Mouse (Mus musculus): ENCODE measurements around the gene Colq. TPM values are rescaled to one million over a fixed set of nuclear protein-coding genes. Genes with fewer than 3 reads are reported as not detected.
"Not testable (repeated sequence)": the region's sequence is repeated elsewhere in the genome, so short reads cannot be mapped to it uniquely, and the experiment has no call there.

Gene Colq
- polyA plus RNA-seq, 1 experiment from 2014 or later = 3.5 TPM

DNA sequence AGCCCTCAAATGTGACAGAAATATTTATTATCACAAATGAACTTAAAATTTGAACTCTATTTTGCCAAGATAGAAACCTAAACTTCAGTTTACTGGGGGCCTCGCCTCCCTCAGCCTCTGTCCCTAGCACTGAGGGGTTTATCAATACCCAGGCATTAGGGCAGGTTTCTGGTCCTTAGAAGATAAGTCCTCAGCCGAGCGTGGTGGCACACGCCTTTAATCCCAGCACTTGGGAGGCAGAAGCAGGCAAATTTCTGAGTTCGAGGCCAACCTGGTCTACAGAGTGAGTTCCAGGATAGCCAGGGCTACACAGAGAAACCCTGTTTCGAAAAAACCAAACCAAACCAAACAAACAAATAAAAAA, 11.5 kb upstream of the Colq start:
- not testable (repeated sequence) for H3K27ac ChIP-seq (replicated peaks)

DNA sequence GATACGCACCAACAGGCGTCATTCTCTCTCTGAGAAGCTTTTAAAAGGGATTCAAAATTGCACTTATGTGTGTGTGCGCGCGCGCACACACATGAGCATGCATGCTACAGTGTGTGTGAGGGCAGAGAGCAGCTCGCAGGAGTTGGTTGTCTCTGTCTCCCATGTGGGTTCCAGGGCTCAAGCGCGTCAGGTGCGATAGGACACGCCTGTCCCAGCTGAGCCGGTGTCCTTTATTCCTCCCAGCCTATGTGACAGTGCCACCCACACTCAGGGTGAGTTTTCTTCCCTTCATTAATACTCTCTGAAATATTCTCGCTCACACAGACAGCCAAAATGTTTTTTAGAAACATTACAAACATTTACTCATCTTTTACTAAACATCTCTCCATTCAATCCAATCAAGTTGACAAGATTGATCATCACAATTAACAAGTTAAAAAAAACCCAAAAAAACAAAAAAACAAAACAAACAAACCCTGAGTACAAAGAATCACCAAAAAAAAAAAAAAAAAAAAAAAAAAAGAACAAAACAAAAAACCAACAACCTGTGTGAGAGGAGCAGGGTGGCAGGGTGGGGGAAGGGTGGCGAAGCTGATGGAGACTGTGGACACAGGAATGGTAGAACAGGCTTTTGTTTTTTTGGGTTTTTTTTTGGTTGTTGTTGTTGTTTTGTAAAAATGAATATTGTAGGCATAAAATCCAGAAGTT, 10.9 kb upstream of the Colq start:
- H3K9me3 ChIP-seq (replicated peaks) = no peaks in the 10 kb centered on the region

More for the DNA sequence above, 11.5 kb upstream of the Colq start:
- not testable (repeated sequence) for H3K27me3 ChIP-seq; H3K9ac ChIP-seq; H3K9me3 ChIP-seq (replicated peaks); H3K36me3 ChIP-seq; H3K4me1 ChIP-seq; H3K4me2 ChIP-seq (replicated peaks); ATAC-seq (ENCODE audit: insufficient number of reproducible peaks, low FRiP score, low TSS enrichment, low read depth); H3K4me3 ChIP-seq (replicated peaks)
- 83% methylated on average over 6 of the region's 6 CpGs for WGBS

DNA sequence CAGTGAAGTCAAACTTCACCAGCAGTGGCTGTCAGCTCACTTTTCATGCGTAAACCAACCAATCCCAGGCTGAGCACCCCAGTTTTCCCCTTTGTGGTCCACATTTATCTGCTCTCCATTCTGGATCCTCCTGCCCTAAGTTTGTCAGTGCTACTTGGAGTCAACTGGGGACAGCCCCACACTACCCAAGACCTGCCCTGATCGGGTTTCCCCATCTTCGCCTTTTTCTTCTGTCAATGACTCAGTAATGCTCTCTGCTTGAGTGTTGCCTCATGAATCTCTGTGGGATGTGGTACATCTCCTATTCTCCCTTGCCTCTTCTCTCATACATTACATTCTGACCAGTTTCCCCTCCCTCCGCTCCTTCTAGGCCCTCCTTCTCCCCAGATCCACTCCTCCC, 6.3 kb upstream of the Colq start:
- H3K4me2 ChIP-seq (replicated peaks) = no peak overlapping the region
- H3K9ac ChIP-seq = no peak overlapping the region
- no peaks in the 10 kb centered on the region for H3K4me1 ChIP-seq
- no peaks in the 10 kb centered on the region for H3K9me3 ChIP-seq (replicated peaks)
- no peak overlapping the region for H3K4me3 ChIP-seq (replicated peaks)
- no peak overlapping the region for H3K27ac ChIP-seq (replicated peaks)
- no peaks in the 10 kb centered on the region for H3K36me3 ChIP-seq
- no peaks in the 10 kb centered on the region for H3K27me3 ChIP-seq
- no peak for ATAC-seq (ENCODE audit: insufficient number of reproducible peaks, low FRiP score, low TSS enrichment, low read depth)
- WGBS = 94% methylated on average over 4 of the region's 4 CpGs

More for the DNA sequence above, 10.9 kb upstream of the Colq start:
- Histone ChIP-seq H3K4me2 (replicated peaks) (no peak overlapping the region), H3K4me1 (no peaks in the 10 kb centered on the region), H3K9ac (no peak overlapping the region), H3K27me3 (no peaks in the 10 kb centered on the region), H3K36me3 (no peaks in the 10 kb centered on the region), H3K27ac (replicated peaks) (no peak overlapping the region), H3K4me3 (replicated peaks) (no peak overlapping the region)
- ATAC-seq (ENCODE audit: insufficient number of reproducible peaks, low FRiP score, low TSS enrichment, low read depth) = no peak
- 88% methylated on average over 14 of the region's 14 CpGs for whole genome bisulfite sequencing

DNA sequence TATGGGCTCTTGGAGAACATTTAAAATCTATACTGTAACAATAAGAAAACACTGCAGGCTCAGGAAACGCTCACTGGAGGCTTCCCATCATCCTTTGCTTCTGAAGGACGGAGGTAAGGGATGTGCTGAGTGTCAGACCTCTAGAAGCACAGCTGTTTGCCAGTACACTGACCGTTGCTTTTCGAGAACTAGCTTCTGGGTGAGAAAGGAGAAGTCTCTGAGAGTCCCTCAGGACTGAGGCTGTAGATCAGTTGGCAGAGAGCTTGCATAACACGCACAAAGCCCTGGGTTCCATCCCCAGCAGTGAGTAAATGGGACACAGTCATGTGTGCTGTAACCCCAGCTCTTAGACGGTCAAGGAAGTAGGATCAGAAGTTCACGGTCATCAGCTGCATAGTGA, 5.3 kb upstream of the Colq start:
- H3K27ac ChIP-seq (replicated peaks) = no peak overlapping the region
- H3K4me2 ChIP-seq (replicated peaks) = no peak overlapping the region
- ATAC-seq (ENCODE audit: insufficient number of reproducible peaks, low FRiP score, low TSS enrichment, low read depth) = no peak
- H3K4me3 ChIP-seq (replicated peaks) = no peak overlapping the region
- H3K9ac ChIP-seq = no peak overlapping the region
- H3K36me3 ChIP-seq = no peaks in the 10 kb centered on the region
- no peaks in the 10 kb centered on the region for H3K4me1 ChIP-seq
- no peaks in the 10 kb centered on the region for H3K9me3 ChIP-seq (replicated peaks)
- no peaks in the 10 kb centered on the region for H3K27me3 ChIP-seq
- 71% methylated on average over 7 of the region's 7 CpGs for WGBS

DNA sequence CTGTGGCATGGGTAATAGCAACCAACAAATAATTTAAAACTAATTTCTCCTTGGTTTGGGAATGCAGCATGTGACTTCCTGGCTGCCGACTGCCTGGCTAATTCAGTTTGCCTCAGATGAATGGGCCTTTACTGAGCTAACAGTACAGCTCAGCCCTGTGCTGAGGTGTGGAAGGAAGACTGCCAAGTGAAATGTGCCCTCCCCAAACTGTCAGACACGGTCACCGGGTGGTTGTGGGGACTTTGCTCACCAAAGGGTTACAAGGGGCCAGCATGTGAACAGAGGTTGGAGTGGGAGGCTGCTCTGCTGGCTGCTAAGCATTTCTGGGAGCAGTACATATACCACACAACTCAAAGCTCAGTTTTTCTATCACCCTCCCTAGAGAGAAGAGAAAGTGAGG, 3.5 kb upstream of the Colq start:
- Histone ChIP-seq H3K4me3 (replicated peaks) (no peak overlapping the region), H3K9me3 (replicated peaks) (no peaks in the 10 kb centered on the region), H3K9ac (no peak overlapping the region), H3K27ac (replicated peaks) (no peak overlapping the region), H3K4me1 (no peaks in the 10 kb centered on the region), H3K36me3 (no peaks in the 10 kb centered on the region), H3K27me3 (no peaks in the 10 kb centered on the region), H3K4me2 (replicated peaks) (no peak overlapping the region)
- ATAC-seq (ENCODE audit: insufficient number of reproducible peaks, low FRiP score, low TSS enrichment, low read depth) = peak; percentile 51
- 63% methylated on average over 3 of the region's 3 CpGs for WGBS

DNA sequence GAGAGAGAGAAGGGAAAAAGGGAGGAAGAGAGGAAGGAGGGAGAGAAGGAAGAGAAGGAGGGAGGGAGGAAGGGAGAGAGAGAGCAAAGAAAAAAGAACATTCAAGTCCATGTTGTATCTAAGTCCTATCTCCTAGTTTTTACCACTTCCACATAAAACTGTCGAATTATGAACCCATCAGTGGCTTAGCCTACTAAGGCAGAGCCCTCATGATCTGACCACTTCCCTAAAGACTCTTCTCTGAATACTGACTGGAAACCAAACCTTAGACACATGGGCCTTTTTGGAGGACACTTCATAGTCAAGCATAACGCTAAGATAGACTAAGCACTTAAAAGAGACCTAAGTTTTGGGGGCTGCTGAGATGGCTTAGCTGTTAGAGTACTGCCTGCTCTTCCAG, 1.9 kb upstream of the Colq start:
- H3K9ac ChIP-seq = no peak overlapping the region
- 65% methylated on average over 2 of the region's 2 CpGs for WGBS
- no peak overlapping the region for H3K27ac ChIP-seq (replicated peaks)
- no peaks in the 10 kb centered on the region for H3K4me1 ChIP-seq
- no peaks in the 10 kb centered on the region for H3K9me3 ChIP-seq (replicated peaks)
- no peaks in the 10 kb centered on the region for H3K27me3 ChIP-seq
- H3K4me3 ChIP-seq (replicated peaks) = no peak overlapping the region
- no peak for ATAC-seq (ENCODE audit: insufficient number of reproducible peaks, low FRiP score, low TSS enrichment, low read depth)
- no peak overlapping the region for H3K4me2 ChIP-seq (replicated peaks)
- H3K36me3 ChIP-seq = no peaks in the 10 kb centered on the region

DNA sequence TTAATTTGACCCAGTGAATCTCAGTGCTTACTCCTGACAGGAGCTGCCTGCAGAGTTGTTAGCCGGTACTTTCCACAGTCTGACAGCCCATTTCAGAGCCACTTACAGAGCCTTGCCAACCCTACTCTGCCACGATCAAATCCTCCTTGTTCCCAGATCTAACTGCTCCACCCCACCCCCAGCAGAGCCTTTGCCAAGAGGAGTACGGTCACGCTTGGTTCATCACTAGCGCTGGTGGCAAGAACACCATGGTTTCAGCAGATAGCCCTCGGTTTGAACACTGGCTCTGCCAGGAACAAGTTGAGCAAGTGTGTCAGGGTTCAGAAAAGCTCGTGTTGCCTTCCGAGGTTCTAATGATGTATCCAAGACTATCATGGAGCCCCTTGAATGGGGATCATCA, 4.7 kb downstream of the Colq start:
- no peak overlapping the region for H3K4me2 ChIP-seq (replicated peaks)
- no peak for ATAC-seq (ENCODE audit: insufficient number of reproducible peaks, low FRiP score, low TSS enrichment, low read depth)
- no peaks in the 10 kb centered on the region for H3K4me1 ChIP-seq
- WGBS = 75% methylated on average over 8 of the region's 8 CpGs
- H3K27ac ChIP-seq (replicated peaks) = no peak overlapping the region
- no peaks in the 10 kb centered on the region for H3K9me3 ChIP-seq (replicated peaks)
- H3K9ac ChIP-seq = no peak overlapping the region
- no peaks in the 10 kb centered on the region for H3K36me3 ChIP-seq
- H3K4me3 ChIP-seq (replicated peaks) = no peak overlapping the region
- no peaks in the 10 kb centered on the region for H3K27me3 ChIP-seq

DNA sequence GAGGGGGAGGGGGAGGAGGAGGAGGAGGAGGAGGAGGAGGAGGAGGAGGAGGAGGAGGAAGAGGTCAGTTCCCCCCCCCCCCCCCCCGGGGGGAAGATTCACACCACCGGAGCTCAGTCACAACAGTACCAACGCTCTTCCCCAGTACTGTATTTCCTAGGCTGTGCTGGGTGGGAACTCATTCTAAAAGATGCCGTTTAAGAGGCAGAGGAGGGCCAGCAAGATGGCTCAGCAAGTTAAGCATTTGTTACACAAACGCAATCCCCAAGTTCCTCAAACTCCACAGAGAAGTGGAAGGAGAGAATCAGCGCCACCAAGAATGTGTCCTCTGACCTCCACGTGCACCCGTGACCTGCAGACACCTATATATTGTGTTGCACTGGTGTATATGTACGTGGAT, 8.1 kb downstream of the Colq start:
- no peaks in the 10 kb centered on the region for H3K9me3 ChIP-seq (replicated peaks)
- H3K4me1 ChIP-seq = no peaks in the 10 kb centered on the region
- H3K27me3 ChIP-seq = no peaks in the 10 kb centered on the region
- H3K36me3 ChIP-seq = no peaks in the 10 kb centered on the region
- H3K27ac ChIP-seq (replicated peaks) = no peak overlapping the region
- H3K4me2 ChIP-seq (replicated peaks) = no peak overlapping the region
- no peak overlapping the region for H3K9ac ChIP-seq
- H3K4me3 ChIP-seq (replicated peaks) = no peak overlapping the region
- ATAC-seq (ENCODE audit: insufficient number of reproducible peaks, low FRiP score, low TSS enrichment, low read depth) = no peak
- 88% methylated on average over 7 of the region's 9 CpGs for WGBS

DNA sequence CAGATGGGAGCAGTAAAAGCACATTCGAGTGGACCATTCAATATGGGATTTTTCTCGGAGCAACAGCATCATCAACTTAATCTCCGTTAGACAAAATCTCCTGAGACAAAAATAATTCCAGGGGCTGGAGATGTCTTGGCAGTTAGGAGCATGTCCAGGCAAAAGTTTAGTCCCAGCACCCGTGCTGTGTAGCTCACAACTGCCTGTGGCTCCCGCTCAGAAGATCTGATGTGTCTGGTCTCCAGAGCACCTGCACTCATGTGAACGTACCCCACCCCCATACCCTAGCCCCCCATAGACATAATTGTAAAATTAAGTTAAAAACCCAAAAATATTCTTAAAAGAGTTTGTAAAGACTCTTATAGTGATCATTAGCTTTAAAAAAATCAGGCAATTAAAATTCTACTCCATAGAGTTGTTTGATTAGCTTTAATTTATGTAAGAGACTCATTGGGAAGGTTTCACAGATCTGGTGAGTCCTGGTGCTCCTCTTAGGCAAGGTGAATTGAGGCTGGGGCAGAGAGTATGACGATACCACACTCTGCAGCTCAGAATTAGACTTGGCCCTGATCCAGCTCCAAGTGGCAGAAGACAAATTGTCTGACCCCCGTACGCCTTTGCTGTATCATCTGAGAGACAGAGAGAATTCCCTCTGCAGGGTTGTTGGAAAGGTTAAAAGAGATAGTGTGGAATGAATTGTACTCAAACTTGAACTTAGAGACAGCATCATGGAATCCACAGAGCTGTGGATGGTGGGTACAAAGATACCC, 13.0 kb downstream of the Colq start:
- Histone ChIP-seq H3K9ac (no peak overlapping the region), H3K27me3 (no peaks in the 10 kb centered on the region), H3K27ac (replicated peaks) (no peak overlapping the region), H3K9me3 (replicated peaks) (no peaks in the 10 kb centered on the region), H3K4me3 (replicated peaks) (no peak overlapping the region), H3K4me1 (peaks cover 12% of the 10 kb centered on the region; the same call in 1 of the 2 replicates), H3K4me2 (replicated peaks) (no peak overlapping the region), H3K36me3 (no peaks in the 10 kb centered on the region)
- no peak for ATAC-seq (ENCODE audit: insufficient number of reproducible peaks, low FRiP score, low TSS enrichment, low read depth)
- WGBS = 33% methylated on average over 9 of the region's 9 CpGs

DNA sequence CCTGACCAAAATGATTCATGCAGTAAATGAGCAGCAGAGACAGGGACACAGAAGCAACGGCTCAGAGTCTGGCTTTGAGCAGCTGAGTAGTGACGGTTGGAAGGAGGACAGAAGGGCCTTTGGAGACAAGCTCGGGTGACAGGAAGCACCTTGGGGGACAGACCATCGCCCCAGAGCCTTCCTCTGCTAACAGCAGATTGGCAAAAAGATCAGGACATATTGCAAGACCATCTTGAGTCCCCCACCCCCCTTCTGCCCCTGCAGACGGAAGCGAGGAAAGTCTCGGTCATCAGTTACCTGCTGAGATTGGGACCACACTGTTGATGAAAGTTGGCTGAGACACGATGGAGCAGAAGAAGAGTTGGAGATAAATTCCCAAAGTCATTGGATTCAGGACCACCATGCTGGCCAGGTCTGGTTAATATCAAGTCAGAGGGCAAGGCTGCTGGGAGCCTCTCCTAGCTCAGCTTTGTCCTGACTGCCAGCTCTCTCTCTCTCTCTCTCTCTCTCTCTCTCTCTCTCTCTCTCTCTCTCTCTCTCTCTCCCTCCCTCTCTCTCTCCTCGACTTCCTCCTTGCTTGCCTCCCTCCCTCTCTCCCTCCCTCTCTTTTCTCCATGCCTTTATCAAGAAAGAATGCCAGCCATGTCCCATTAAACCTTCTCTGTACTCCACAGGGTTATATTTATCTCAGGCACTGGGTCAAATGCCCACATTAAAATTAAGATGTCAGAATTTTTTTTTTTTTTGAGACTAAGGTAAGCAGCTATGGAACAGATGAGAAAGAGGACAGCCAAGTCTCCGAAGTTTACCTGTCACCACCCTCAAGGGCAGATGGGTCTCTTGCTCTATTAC, 14.1 kb downstream of the Colq start:
- Histone ChIP-seq H3K4me2 (replicated peaks) (no peak overlapping the region), H3K4me3 (replicated peaks) (no peak overlapping the region), H3K27me3 (no peaks in the 10 kb centered on the region), H3K9me3 (replicated peaks) (no peaks in the 10 kb centered on the region), H3K4me1 (peaks cover 12% of the 10 kb centered on the region; the same call in 1 of the 2 replicates), H3K27ac (replicated peaks) (no peak overlapping the region), H3K9ac (no peak overlapping the region), H3K36me3 (no peaks in the 10 kb centered on the region)
- ATAC-seq (ENCODE audit: insufficient number of reproducible peaks, low FRiP score, low TSS enrichment, low read depth) = no peak
- WGBS = 40% methylated on average over 10 of the region's 10 CpGs

DNA sequence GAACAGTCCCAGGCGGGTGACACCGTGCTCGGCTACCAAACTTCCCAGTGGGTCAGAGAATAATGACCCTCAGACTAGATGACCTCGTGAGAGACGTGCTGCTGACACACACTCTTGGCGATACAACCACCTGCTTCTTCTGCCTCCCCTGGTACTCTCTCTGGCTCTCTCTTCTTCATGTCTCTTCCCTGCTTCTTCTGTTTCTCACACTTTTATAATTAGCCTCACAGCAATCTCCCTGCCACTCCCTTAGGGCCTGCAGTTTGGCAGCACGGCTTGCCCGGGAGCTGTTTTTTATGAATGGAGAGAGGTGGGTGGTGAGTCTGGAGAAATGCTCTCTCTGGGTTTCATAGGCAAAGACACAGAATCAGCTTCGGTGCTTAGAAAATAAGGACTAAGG, 15.3 kb downstream of the Colq start:
- no peak for ATAC-seq (ENCODE audit: insufficient number of reproducible peaks, low FRiP score, low TSS enrichment, low read depth)
- H3K9ac ChIP-seq = no peak overlapping the region

More for the DNA sequence above, 15.3 kb downstream of the Colq start:
- no peaks in the 10 kb centered on the region for H3K9me3 ChIP-seq (replicated peaks)
- H3K4me3 ChIP-seq (replicated peaks) = no peak overlapping the region
- H3K4me1 ChIP-seq = peaks cover 12% of the 10 kb centered on the region; the same call in 1 of the 2 replicates
- WGBS = 61% methylated on average over 9 of the region's 9 CpGs
- no peak overlapping the region for H3K27ac ChIP-seq (replicated peaks)
- H3K36me3 ChIP-seq = no peaks in the 10 kb centered on the region
- no peak overlapping the region for H3K4me2 ChIP-seq (replicated peaks)
- H3K27me3 ChIP-seq = no peaks in the 10 kb centered on the region
